Mouse (Mus musculus): Measurements from ENCODE around the gene Faf2. TPM values are rescaled to one million over a fixed set of nuclear protein-coding genes. Genes with fewer than 3 reads are reported as not detected.

The Faf2 gene
- total and polyA plus RNA-seq, 3 experiments, result 31.4 to 39.3 TPM; not detected in 1

- DNase-seq (ENCODE audit: low read depth, low spot score), result no peak
Observed at GRCm38 (mm10) chr13:54678263-54678662, 56.7 kb downstream of the Faf2 start.

GRCm38 (mm10) chr13:54680184-54680853 lies 58.7 kb downstream of the Faf2 start:
- Histone ChIP-seq H3K9ac (ENCODE audit: control insufficient read depth, low read depth, low read length, poor library complexity, severe bottlenecking) (no peak overlapping the region), H3K4me1 (ENCODE audit: control insufficient read depth in 1 of 2, insufficient read depth in 2 of 2, low read length in 2 of 2) (peaks cover 2 to 14% of the 10 kb centered on the region in 2 experiments), H3K9me3 (replicated peaks; ENCODE audit: insufficient read depth, low read length) (no peaks in the 10 kb centered on the region), H3K36me3 (ENCODE audit: control insufficient read depth in 1 of 2, insufficient read depth in 2 of 2, low read length in 2 of 2) (peaks cover 11 to 13% of the 10 kb centered on the region in 2 experiments), H3K79me2 (ENCODE audit: control insufficient read depth, insufficient read depth, low read length, poor library complexity) (peaks cover 10% of the 10 kb centered on the region), H3K27ac (ENCODE audit: control insufficient read depth, low read depth, low read length) (no peak overlapping the region), H3K4me3 (ENCODE audit: control insufficient read depth in 1 of 2, insufficient read depth in 1 of 2, low read depth in 2 of 2, low read length in 2 of 2) (no peak overlapping the region), H3K27me3 (ENCODE audit: control insufficient read depth in 1 of 2, insufficient read depth in 2 of 2, low read length in 2 of 2) (no peaks in the 10 kb centered on the region)
- peak; percentile 40 for DNase-seq (ENCODE audit: low read depth, low spot score)
- TF ChIP-seq MYC (IDR thresholded peaks at IDR 0.05; ENCODE audit: low read depth, low read length) (0 out of 2 replicates have a peak, but pooled peaks have one; percentile 37), GATA1 (IDR thresholded peaks at IDR 0.05; ENCODE audit: low read depth, low read length) (peak; percentile 42; the same call in 1 of the 2 replicates), EP300 (IDR thresholded peaks at IDR 0.05; ENCODE audit: low read depth in 1 of 2, low read length in 2 of 2) (peak; percentile 26 to 49; a peak in 3 of 4 replicates), TAL1 (IDR thresholded peaks at IDR 0.05; ENCODE audit: low read length) (peak; percentile 72), TCF12 (IDR thresholded peaks at IDR 0.05; ENCODE audit: low read depth, low read length) (peak; percentile 44), ELF1 (IDR thresholded peaks at IDR 0.05; ENCODE audit: low read depth, low read length) (no peak)

More at GRCm38 (mm10) chr13:54678263-54678662, 56.7 kb downstream of the Faf2 start:
- Histone ChIP-seq H3K9ac (ENCODE audit: control insufficient read depth, low read depth, low read length, poor library complexity, severe bottlenecking) (no peak overlapping the region), H3K36me3 (ENCODE audit: control insufficient read depth in 1 of 2, insufficient read depth in 2 of 2, low read length in 2 of 2) (peaks cover 3 to 10% of the 10 kb centered on the region in 2 experiments), H3K79me2 (ENCODE audit: control insufficient read depth, insufficient read depth, low read length, poor library complexity) (no peaks in the 10 kb centered on the region; the same call in 1 of the 2 replicates), H3K4me3 (ENCODE audit: control insufficient read depth in 1 of 2, insufficient read depth in 1 of 2, low read depth in 2 of 2, low read length in 2 of 2) (no peak overlapping the region), H3K4me1 (ENCODE audit: control insufficient read depth in 1 of 2, insufficient read depth in 2 of 2, low read length in 2 of 2) (peaks cover 0 to 8% of the 10 kb centered on the region in 2 experiments; a peak in 3 of 4 replicates), H3K27me3 (ENCODE audit: control insufficient read depth in 1 of 2, insufficient read depth in 2 of 2, low read length in 2 of 2) (no peaks in the 10 kb centered on the region), H3K9me3 (replicated peaks; ENCODE audit: insufficient read depth, low read length) (no peaks in the 10 kb centered on the region), H3K27ac (ENCODE audit: control insufficient read depth, low read depth, low read length) (no peak overlapping the region)
- TF ChIP-seq USF1 (IDR thresholded peaks at IDR 0.05; ENCODE audit: low read depth, low read length) (no peak), TCF12 (IDR thresholded peaks at IDR 0.05; ENCODE audit: low read depth, low read length) (no peak), TAL1 (IDR thresholded peaks at IDR 0.05; ENCODE audit: low read length) (no peak), KAT2A (conservative IDR thresholded peaks at IDR 0.05; ENCODE audit: low read depth, low read length) (no peak), HCFC1 (IDR thresholded peaks at IDR 0.05; ENCODE audit: low read depth, low read length) (no peak), ELF1 (IDR thresholded peaks at IDR 0.05; ENCODE audit: low read depth, low read length) (no peak), ZMIZ1 (IDR thresholded peaks at IDR 0.05; ENCODE audit: low read depth, low read length) (no peak), TBP (IDR thresholded peaks at IDR 0.05; ENCODE audit: low read depth, low read length) (no peak), MAZ (IDR thresholded peaks at IDR 0.05; ENCODE audit: low read depth, low read length) (no peak), USF2 (IDR thresholded peaks at IDR 0.05; ENCODE audit: borderline replicate concordance in 1 of 2, insufficient read depth in 1 of 2, low read depth in 1 of 2, low read length in 2 of 2) (no peak), NRF1 (IDR thresholded peaks at IDR 0.05; ENCODE audit: insufficient read depth, low read depth, low read length, poor library complexity, severe bottlenecking) (no peak), BHLHE40 (IDR thresholded peaks at IDR 0.05; ENCODE audit: borderline replicate concordance, low read depth, low read length) (no peak), POLR2AphosphoS2 (IDR thresholded peaks at IDR 0.05; ENCODE audit: low read length) (no peak), EP300 (IDR thresholded peaks at IDR 0.05; ENCODE audit: low read depth in 1 of 2, low read length in 2 of 2) (no peak), UBTF (IDR thresholded peaks at IDR 0.05; ENCODE audit: borderline replicate concordance, insufficient read depth, low read depth, low read length) (no peak), GATA1 (IDR thresholded peaks at IDR 0.05; ENCODE audit: low read depth, low read length) (no peak), POLR2AphosphoS5 (IDR thresholded peaks at IDR 0.05; ENCODE audit: borderline replicate concordance, low read depth, low read length) (no peak), MYB (IDR thresholded peaks at IDR 0.05; ENCODE audit: low read depth, low read length) (no peak)
